Mouse (Mus musculus): ENCODE results near the gene E130114P18Rik.

DNA sequence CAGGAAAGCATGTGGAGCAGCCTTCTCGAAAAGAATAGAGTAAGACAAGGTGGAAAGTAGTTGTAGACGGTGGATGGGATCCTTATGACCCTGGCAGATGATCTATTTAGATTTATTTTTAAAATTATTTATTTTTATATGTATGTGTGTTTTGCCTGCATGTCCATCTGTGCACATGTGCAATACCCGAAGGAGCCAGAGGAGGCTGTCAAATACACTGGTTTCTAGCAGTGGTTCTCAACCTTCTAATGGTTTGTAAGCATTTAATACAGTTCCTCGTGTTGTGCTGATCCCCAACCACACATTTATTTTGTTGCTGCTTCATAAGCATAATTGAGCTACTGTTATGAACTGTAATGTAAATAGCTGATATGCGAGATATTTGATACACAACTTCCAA lies 154.7 kb downstream of the E130114P18Rik start:
- no peak for TF ChIP-seq CTCF (IDR thresholded peaks at IDR 0.05; ENCODE audit: control insufficient read depth, insufficient read depth, insufficient replicate concordance, low read depth, low read length)
- TF ChIP-seq POLR2A (IDR thresholded peaks at IDR 0.05; ENCODE audit: control insufficient read depth, low read depth, low read length), result no peak
